Mouse (Mus musculus) E14TG2a.4 (cell line): Measurements from ENCODE around the gene Ankrd63.

Experiments
- CTCF ChIP-seq: conservative IDR thresholded peaks from 2 replicates; pipeline ENCODE4 v1.5.1; 2014; ENCODE audit warnings: low read length
- POU5F1 ChIP-seq: IDR thresholded peaks from 2 replicates; pipeline ENCODE4 v1.6.1; 2014; ENCODE audit warnings: low read length, borderline replicate concordance

GRCm38 (mm10) chr2:118686693-118687092 lies 17.1 kb downstream of the Ankrd63 start:
- TF ChIP-seq CTCF, result no peak
- no peak for TF ChIP-seq POU5F1
